Mouse (Mus musculus): ENCODE measurements around the gene Nrxn1. TPM values are rescaled to one million over a fixed set of nuclear protein-coding genes. Genes with fewer than 3 reads are reported as not detected.

Nrxn1 gene
- polyA plus RNA-seq (2012) = 1.1 and 1.3 TPM in 2 replicates

GRCm38 (mm10) chr17:91093042-91093080, at the start of gene Nrxn1:
Gene Nrxn1 (minus strand): TSS chr17:91093071.

Data from megakaryocyte-erythroid progenitor cell, adult 5 weeks (primary cell).